Mouse (Mus musculus) liver, adult 2 months (tissue): ENCODE measurements around the gene Serpina1b. TPM values are rescaled to one million over a fixed set of nuclear protein-coding genes. Genes with fewer than 3 reads are reported as not detected.
A peak's percentile ranks its signal among the peaks of the same experiment; 100 is the strongest.
"Not testable (repeated sequence)": the region's sequence is repeated elsewhere in the genome, so short reads cannot be mapped to it uniquely, and the experiment has no call there.

Experiments used
- DNase-seq: peaks from one replicate; pipeline ENCODE4 v3.0.0-alpha.2; 2011; ENCODE audit warnings: low read depth, low spot score; ENCODE audit errors: extremely low read depth
- H3K27ac ChIP-seq: fragments of 200-500 bp; replicated peaks from 2 replicates; pipeline ENCODE4 v1.5.1; 2012; ENCODE audit warnings: low read depth, mild to moderate bottlenecking, control low read depth, inconsistent platforms, low read length; ENCODE audit not compliant: insufficient read depth
- H3K27me3 ChIP-seq: fragments of 200-500 bp; 2 replicates; pipeline ENCODE4 v1.6.1; 2012; ENCODE audit warnings: mild to moderate bottlenecking, moderate library complexity, low read length, inconsistent platforms; ENCODE audit not compliant: control insufficient read depth, insufficient read depth
- H3K36me3 ChIP-seq: fragments of 200-500 bp; 2 replicates; pipeline ENCODE4 v1.6.1; 2012; ENCODE audit warnings: low read length, inconsistent platforms; ENCODE audit not compliant: control insufficient read depth, insufficient read depth
- H3K4me1 ChIP-seq: fragments of 200-500 bp; 2 replicates; pipeline ENCODE4 v1.6.1; 2011; ENCODE audit warnings: low read length; ENCODE audit not compliant: control insufficient read depth, insufficient read depth
- H3K4me3 ChIP-seq: fragments of 200-500 bp; 2 replicates; pipeline ENCODE4 v1.5.1; 2011; ENCODE audit warnings: low read depth, mild to moderate bottlenecking, control low read depth, low read length, moderate library complexity; ENCODE audit not compliant: insufficient read depth
- H3K79me2 ChIP-seq: fragments of 200-500 bp; 2 replicates; pipeline ENCODE4 v1.6.1; 2012; ENCODE audit warnings: inconsistent platforms, mild to moderate bottlenecking, low read length, moderate library complexity; ENCODE audit not compliant: control insufficient read depth, insufficient read depth
- H3K9ac ChIP-seq: fragments of 200-500 bp; 2 replicates; pipeline ENCODE4 v1.6.1; 2012; ENCODE audit warnings: low read depth, mild to moderate bottlenecking, control low read depth, inconsistent platforms, low read length
- CTCF ChIP-seq: fragments of 200-500 bp; IDR thresholded peaks from 2 replicates; pipeline ENCODE4 v1.5.1; 2011; ENCODE audit warnings: low read depth, low read length, control low read depth
- POLR2A ChIP-seq: fragments of 200-500 bp; IDR thresholded peaks from 2 replicates; pipeline ENCODE4 v1.6.1; 2011; ENCODE audit warnings: low read length, control low read depth; ENCODE audit not compliant: insufficient read depth; ENCODE audit errors: extremely low read depth
- WGBS: fragments of 180-500 bp; shearing (Covaris S2); methylation state at CpG from one replicate; pipeline ENCODE4 v1.1.7; 2018; 5-methylcytosine and 5-hydroxymethylcytosine counted together
- polyA plus RNA-seq: library from polyadenylated mRNA; depleted of rRNA; stranded (reverse); fragments of >200 nt; gene quantifications from 2 replicates; pipeline ENCODE4 v1.2.3, GENCODE M21; 2012; rRNA removed
- total RNA-seq: library from RNA; depleted of rRNA; stranded (reverse); fragments of >200 nt; gene quantifications from 2 replicates; pipeline ENCODE4 v1.2.3, GENCODE M21; 2014; rRNA removed

Gene Serpina1b
- total and polyA plus RNA-seq, 2 experiments: 8,562 to 9,611 TPM

DNA sequence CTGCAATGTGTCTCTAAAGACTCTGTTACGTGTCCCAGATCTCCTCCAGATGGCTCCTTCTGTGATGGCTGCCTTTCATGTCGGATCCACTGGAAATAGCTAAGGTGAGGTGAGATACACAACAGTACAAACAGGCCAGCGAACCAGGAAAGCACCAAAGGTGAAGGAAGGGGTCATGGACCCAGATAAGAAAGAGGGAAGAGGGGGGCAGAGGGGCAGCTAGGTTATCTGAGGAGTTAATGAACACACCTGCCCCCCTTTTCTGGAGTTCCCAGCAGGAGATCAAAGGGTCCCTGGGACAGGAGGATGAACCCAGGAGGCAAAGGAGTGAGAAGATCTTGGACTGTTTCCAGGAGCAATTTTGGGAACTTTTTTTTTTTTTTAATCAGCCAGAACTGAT lies 144.8 kb downstream of the Serpina1b start:
- H3K79me2 ChIP-seq: no peaks in the 10 kb centered on the region
- no peak for DNase-seq
- TF ChIP-seq POLR2A: no peak
- TF ChIP-seq CTCF: no peak
- peaks cover 15% of the 10 kb centered on the region for H3K4me1 ChIP-seq
- H3K9ac ChIP-seq: no peak overlapping the region
- H3K4me3 ChIP-seq: no peak overlapping the region
- H3K36me3 ChIP-seq: no peaks in the 10 kb centered on the region
- 68% methylated on average over 3 of the region's 3 CpGs for WGBS
- H3K27me3 ChIP-seq: no peaks in the 10 kb centered on the region
- H3K27ac ChIP-seq: no peak overlapping the region

DNA sequence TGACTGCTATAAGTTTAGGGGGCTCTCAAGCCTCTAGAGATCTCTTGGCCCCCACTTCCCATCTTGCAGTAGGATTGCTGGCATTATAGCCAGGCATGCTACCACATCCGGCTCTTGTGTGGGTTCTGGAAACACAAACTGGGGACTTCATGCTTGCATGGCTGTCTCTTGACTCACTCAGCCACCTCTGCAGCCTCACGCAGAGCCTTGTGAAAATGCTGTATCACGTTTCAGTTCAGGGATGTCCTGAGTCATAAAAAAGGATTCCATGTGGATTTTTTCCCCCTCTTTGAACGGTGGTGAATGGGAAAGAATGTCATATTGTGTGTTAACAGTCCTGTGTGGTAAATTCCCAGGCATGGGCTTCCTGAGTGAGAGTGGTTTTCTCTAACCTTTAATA lies 146.4 kb downstream of the Serpina1b start:
- H3K27ac ChIP-seq: no peak overlapping the region
- no peak overlapping the region for H3K4me3 ChIP-seq
- H3K9ac ChIP-seq: no peak overlapping the region
- WGBS: 77% methylated on average over 4 of the region's 4 CpGs
- TF ChIP-seq POLR2A (no peak), CTCF (no peak)
- no peak for DNase-seq
- no peaks in the 10 kb centered on the region for H3K79me2 ChIP-seq
- H3K27me3 ChIP-seq: no peaks in the 10 kb centered on the region
- no peaks in the 10 kb centered on the region for H3K36me3 ChIP-seq
- peaks cover 16% of the 10 kb centered on the region for H3K4me1 ChIP-seq

- Histone ChIP-seq H3K27me3 (no peaks in the 10 kb centered on the region), H3K79me2 (no peaks in the 10 kb centered on the region), H3K36me3 (no peaks in the 10 kb centered on the region), H3K9ac (no peak overlapping the region), H3K4me3 (no peak overlapping the region), H3K27ac (peak overlapping the region; percentile 43; the same call in 1 of the 2 replicates), H3K4me1 (peaks cover 16% of the 10 kb centered on the region)
- no peak for TF ChIP-seq POLR2A
- TF ChIP-seq CTCF: no peak
- WGBS: 15% methylated on average over 2 of the region's 2 CpGs
- DNase-seq: peak; percentile 77
Measured at GRCm38 (mm10) chr12:103681739-103682138, 148.4 kb downstream of the Serpina1b start.

GRCm38 (mm10) chr12:103681169-103681568 lies 149.0 kb downstream of the Serpina1b start:
- TF ChIP-seq POLR2A: no peak
- no peak for TF ChIP-seq CTCF

GRCm38 (mm10) chr12:103679853-103680252 lies 150.3 kb downstream of the Serpina1b start:
- not testable (repeated sequence) for H3K36me3 ChIP-seq, H3K4me3 ChIP-seq, H3K27ac ChIP-seq, H3K79me2 ChIP-seq, H3K27me3 ChIP-seq, H3K9ac ChIP-seq
- WGBS: 68% methylated on average over 1 of the region's 1 CpGs
- peaks cover 16% of the 10 kb centered on the region for H3K4me1 ChIP-seq
- DNase-seq: peak; percentile 78

More at GRCm38 (mm10) chr12:103681169-103681568, 149.0 kb downstream of the Serpina1b start:
- peaks cover 16% of the 10 kb centered on the region for H3K4me1 ChIP-seq
- H3K9ac ChIP-seq: no peak overlapping the region
- no peaks in the 10 kb centered on the region for H3K79me2 ChIP-seq
- no peaks in the 10 kb centered on the region for H3K27me3 ChIP-seq
- DNase-seq: peak; percentile 67
- 0 out of 2 replicates have a peak overlapping the region, but pooled peaks have one; percentile 43 for H3K27ac ChIP-seq
- WGBS: 23% methylated on average over 2 of the region's 2 CpGs
- H3K36me3 ChIP-seq: no peaks in the 10 kb centered on the region
- H3K4me3 ChIP-seq: no peak overlapping the region

Other genes with a start within 250 kb of the Serpina1b start
- gene Serpina10, start 198.9 kb downstream of the Serpina1b start, total RNA-seq: 204 and 223 TPM in 2 replicates
- 74.7 and 83.9 TPM in 2 replicates for gene Serpina10, start 198.9 kb downstream of the Serpina1b start, polyA plus RNA-seq
- 256 and 388 TPM in 2 replicates for gene Serpina6, start 173.2 kb downstream of the Serpina1b start, total RNA-seq
- 227 and 246 TPM in 2 replicates for gene Serpina6, start 173.2 kb downstream of the Serpina1b start, polyA plus RNA-seq
- not detected in 2 replicates for gene Serpina16, start 154.2 kb downstream of the Serpina1b start, total RNA-seq
- gene Serpina16, start 154.2 kb downstream of the Serpina1b start, polyA plus RNA-seq: not detected in 2 replicates
- not detected in 2 replicates for gene Serpina1f, start 134.8 kb downstream of the Serpina1b start, total RNA-seq
- not detected in 2 replicates for gene Serpina1f, start 134.8 kb downstream of the Serpina1b start, polyA plus RNA-seq
- 5,740 and 5,936 TPM in 2 replicates for gene Serpina1d, start 56.8 kb downstream of the Serpina1b start, total RNA-seq
- gene Serpina1d, start 56.8 kb downstream of the Serpina1b start, polyA plus RNA-seq: 7,463 and 8,304 TPM in 2 replicates
- 6,488 and 8,697 TPM in 2 replicates for gene Serpina1a, start 33.2 kb upstream of the Serpina1b start, total RNA-seq
- 6,371 and 7,029 TPM in 2 replicates for gene Serpina1a, start 33.2 kb upstream of the Serpina1b start, polyA plus RNA-seq
- 6,010 and 6,410 TPM in 2 replicates for gene Serpina1c, start 74.5 kb upstream of the Serpina1b start, total RNA-seq
- 8,302 and 8,890 TPM in 2 replicates for gene Serpina1c, start 74.5 kb upstream of the Serpina1b start, polyA plus RNA-seq
- gene Serpina1e, start 128.6 kb upstream of the Serpina1b start, total RNA-seq: 1,162 and 7,105 TPM in 2 replicates
- 268 and 557 TPM in 2 replicates for gene Serpina1e, start 128.6 kb upstream of the Serpina1b start, polyA plus RNA-seq
- 47.7 and 49.9 TPM in 2 replicates for gene Serpina11, start 159.6 kb upstream of the Serpina1b start, total RNA-seq
- gene Serpina11, start 159.6 kb upstream of the Serpina1b start, polyA plus RNA-seq: 107 and 114 TPM in 2 replicates
- gene Serpina9, start 183.4 kb upstream of the Serpina1b start, total RNA-seq: 0.18 and 0.34 TPM in 2 replicates
- gene Serpina9, start 183.4 kb upstream of the Serpina1b start, polyA plus RNA-seq: 0.11 and 1.3 TPM in 2 replicates
- gene Serpina12, start 214.1 kb upstream of the Serpina1b start, total RNA-seq: 0.20 and 3.6 TPM in 2 replicates
- 0.56 and 1.8 TPM in 2 replicates for gene Serpina12, start 214.1 kb upstream of the Serpina1b start, polyA plus RNA-seq